Mouse (Mus musculus): Measurements from ENCODE around the gene Ubl5.

GRCm38 (mm10) chr9:20662874-20663273, 20.2 kb downstream of the Ubl5 start:
- TF ChIP-seq CTCF (IDR thresholded peaks at IDR 0.05; ENCODE audit: low read depth) (no peak), EP300 (IDR thresholded peaks at IDR 0.05; ENCODE audit: low read depth) (no peak)

Measured in heart, postnatal 0 days (tissue).